Mouse (Mus musculus) c-Kit-negative CD71-positive TER-119-positive erythroid progenitor cells, embryonic 14.5 days (primary cell): ENCODE results near the gene Irf2bp2.

Experiments used
- DNase-seq: peaks from one replicate; pipeline ENCODE4 v3.0.0-alpha.2; 2013; ENCODE audit warnings: low read depth, low spot score

Gene Irf2bp2

DNA sequence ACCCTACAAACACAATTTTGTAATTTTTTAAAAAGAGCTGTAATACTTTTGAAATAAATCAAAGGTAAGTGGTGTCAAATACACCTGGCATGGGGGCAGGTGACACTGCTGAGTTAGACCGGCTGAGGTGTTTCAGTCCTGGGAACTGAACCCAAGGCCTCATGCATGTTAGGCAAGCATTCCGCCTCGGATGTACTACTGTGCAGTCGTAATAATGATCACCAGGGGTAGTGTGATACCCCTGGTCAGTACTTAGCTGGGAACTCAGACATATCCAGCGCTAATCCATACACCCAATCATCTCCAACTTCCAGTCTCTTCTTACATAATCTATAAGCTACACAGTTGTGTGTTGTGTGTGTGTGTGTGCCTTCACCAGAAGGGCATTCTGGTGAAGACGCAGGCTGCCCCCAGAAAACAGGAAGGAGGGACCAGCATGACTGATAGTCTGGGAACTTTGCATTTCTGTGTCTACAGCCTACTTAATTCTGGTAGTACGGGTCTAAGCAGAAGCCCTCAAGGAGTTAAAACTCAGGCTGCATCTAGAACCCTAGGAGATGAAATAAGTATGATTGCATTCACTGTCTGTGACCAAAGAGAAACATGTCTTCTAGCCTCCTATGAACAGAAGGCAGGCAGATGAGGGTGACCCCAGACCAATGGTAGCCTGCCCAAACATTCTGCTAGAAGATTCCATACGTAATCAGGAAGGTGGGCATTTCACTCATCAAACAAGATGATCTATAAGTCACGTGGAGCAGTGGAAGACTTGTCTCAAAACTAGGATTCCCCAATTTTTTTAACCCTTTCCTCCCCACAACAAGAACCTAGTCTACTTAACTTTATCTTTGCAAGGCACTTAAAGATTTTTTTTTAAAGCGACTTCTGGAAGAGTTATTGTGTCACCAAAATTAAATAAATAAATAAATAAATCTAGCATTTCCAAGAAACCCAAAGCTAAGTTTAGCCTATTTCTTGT lies 6.9 kb downstream of the Irf2bp2 start:
- DNase-seq, result no peak

DNA sequence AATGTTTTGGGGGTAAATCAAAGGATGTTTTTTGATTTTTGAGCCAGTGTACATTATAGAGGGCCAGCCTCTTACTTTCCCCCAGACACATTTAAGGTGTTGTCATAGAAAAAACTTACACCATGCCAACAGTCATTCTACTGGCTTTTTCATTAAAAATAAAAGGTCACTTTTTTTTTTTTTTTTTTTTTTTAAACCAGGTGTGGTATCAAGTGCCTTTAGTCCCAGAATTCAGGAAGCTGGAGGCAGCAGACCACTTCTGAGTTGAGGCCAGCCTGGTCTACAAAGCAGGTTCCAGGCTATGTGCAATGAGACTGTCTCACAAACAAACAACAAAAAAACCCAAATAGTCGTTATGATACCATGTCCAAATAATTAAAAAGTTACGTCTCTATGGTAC lies 7.7 kb downstream of the Irf2bp2 start:
- DNase-seq, result no peak

DNA sequence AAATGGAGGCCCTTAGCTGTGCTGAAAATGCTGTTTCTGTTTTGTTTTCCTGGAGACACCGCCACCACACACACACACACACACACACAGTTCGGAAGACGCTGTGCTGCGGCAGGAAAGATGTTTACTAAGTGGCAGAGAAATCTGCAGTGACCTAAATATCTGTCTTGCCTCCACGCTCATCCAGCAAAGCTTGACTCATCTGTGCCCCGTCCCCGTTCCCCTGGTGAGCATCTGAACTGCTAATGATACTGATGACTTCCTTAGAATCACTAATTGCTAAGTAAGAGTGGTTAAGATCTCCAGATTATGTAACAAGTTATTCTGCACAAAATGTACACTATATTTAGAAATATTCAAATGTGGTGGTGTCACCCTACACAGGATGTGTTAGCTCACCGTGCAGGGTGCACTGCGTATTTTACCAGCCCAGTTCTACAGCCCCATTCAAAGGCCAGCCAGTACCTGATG lies 8.2 kb downstream of the Irf2bp2 start:
- no peak for DNase-seq

DNA sequence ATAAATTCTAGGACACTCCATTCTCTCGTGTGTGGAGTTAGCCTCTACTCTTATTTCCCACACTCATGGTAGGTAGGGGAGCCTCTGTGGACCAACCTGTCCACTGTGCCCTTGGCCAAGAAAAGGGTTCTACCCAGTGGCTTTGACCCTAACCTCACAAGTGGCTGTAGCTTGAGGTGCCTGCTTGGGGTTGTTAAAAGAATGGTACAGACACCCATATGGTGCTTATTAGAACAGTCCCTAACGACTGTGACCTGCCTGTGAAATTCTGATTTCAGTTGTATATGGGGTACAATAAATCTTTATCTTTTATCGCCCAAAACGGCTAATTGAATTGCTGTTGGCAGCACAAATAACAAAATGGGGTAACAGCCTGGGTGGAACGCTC lies 8.9 kb downstream of the Irf2bp2 start:
- no peak for DNase-seq

DNA sequence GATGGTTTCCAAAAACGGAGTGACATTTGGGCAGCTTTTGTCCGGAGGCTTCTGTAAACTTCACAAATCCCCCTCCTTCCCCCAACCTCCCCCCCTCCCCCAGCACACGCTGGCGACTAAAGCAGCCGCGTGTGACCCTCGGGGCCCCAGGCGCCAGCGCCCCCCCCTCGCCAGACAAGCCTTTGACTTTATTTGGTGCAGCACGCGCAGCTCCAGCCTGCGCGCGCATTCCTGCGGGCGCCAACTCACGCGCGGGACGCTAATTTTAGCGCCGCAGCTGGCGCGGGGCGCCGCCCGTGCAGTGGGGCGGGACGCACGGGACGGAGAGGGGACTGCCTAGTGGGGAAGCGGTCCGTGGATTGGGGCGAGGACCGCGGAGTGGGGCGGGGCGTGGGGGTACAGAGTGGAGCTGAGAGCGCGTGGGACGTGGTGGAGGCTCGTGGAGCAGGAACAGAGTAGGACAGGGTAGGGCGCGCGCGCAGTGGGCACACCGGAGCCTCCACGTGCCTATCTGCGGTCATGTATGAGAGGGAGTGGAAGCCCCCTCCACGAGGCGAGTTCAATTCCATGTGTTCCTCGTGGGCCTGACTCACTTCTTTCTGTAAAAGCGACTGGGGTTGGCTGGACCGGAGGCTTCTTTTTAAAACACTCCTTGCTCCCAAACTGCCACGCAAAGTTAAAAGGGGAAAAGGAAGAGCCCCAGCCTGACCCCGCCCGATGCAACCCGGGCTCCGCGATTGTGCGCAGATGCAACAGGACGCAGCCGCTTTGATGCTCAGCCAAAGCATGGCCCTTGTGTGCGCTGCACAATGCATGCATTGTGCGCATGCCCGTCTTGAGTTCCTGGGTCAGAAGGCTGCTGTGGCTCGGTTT lies 9.6 kb downstream of the Irf2bp2 start:
- no peak for DNase-seq

DNA sequence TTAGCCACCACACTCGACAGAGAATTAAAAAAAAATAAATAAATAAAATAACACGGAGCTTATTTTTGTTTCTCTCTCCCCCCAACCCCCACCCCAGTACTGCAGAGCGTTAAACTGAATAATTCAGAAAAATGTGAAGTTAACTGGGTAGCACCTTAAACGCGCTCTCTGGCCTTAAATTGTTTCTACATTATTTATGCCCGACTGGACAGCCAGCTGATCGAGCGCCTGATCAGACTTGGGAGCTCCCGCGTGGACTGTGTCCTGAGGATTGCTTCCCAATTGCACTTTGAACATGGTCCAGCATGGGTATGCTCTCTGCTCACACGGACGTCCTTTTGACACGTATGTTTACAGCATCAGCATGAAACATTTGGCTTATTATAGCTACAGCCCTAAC lies 10.3 kb downstream of the Irf2bp2 start:
- DNase-seq, result no peak

DNA sequence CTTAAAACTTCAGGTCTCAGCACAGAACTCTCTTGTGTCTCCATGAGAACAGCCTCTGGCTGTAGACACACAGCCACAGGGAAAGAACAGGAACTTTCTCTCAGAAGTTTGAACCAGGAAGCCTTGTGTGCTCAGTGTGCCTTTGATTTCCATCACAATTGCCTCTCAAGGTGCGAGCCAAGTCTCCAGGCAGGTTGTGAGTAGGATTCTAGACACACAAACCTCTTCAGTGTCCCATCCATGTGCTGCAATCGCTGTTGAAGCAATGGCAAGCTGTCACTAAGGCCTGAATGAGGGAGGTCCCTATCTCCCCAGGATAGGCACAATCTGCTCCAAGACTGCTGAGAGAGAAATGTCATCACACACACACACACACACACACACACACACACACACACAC lies 10.8 kb downstream of the Irf2bp2 start:
- DNase-seq, result no peak

DNA sequence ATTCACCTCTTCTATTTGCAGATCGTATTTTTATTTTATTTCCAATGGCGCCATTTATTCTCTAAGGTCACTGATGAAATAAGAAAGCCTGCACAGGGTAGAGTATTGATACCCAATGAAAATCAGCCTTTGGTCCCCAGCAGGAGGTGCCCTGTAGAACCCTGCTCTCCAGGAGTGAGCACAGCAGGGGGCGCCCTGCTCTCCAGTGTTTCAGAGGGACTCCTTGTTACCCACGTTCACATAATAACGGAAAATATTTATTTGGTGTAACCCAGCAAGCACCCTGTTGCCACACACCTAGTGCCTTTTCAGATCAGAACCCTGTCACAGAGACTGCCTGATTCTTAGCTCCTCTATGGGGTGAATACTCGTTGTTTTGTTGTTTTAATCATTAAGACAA lies 11.3 kb downstream of the Irf2bp2 start:
- no peak for DNase-seq

DNA sequence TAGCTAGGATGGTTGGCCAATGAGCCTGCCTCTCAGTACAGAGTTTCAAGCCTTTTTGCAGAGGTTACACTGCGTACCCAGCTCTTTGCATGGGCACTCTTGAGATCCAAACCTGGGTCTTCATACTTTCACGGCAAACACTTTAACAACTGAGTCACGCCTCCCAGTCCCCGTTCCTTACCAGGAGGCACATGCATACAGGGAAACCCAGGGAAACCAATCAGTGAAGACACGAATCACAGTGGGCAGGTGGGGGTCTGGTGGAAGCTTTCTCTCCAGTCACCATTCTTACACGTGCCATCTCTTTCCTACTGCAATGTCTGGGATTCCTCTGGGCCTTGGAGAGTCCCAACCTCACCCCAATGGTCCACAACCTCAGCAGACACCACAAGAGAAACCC lies 12.1 kb downstream of the Irf2bp2 start:
- DNase-seq, result no peak

DNA sequence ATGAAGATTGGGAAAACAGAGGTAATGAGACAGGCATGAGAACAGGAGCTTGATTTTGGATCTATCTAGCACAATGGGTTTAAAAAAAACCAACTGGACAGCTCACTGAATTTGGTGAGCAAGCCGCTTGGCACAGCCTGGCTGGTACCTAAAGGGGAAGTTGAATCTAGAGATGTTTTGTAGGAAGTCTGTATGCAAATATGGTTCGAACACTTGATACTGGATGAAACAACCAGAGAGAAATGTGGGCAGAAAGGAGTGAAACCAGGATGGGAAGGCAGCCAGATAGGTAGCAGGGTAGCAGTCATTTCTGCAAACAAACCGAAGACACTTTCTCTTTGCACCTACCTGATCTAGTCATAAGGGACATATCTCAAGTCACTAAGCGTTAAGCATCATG lies 13.0 kb downstream of the Irf2bp2 start:
- DNase-seq, result no peak

DNA sequence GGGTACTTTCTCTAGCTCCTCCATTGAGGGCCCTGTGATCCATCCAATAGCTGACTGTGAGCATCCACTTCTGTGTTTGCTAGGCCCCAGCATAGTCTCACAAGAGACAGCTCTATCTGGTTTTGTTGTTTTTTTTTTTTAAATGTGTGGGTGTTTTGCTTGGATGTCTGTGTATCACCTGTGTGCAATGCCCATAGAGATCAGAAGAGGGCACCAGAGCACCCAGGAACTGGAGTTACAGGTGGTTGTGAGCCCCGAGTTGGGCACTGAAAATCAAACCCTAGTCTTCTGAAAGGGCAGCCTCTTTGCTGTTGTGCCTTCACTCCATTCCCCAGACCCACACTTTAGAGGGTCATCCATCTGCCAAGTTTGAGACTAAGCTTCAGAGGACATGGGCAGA lies 13.7 kb downstream of the Irf2bp2 start:
- no peak for DNase-seq

DNA sequence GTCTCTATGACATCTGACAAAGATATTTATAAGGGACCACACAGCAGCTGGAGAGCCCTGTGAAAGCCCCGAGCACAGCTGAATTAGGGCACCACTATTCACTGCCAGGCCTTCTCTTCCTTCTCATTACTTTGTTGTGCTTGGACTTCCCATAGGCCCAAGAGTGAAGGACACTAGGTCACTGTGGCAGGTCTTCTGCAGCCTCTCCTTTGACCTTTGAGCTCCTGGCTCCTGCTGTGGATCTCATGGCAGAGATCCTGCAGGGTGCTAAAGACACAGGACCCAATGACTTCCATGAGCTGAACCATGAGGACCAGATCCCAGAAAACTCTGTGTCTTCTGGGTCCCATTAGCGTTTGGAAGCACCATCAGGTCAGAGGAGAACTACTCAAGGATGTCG lies 15.1 kb downstream of the Irf2bp2 start:
- no peak for DNase-seq

DNA sequence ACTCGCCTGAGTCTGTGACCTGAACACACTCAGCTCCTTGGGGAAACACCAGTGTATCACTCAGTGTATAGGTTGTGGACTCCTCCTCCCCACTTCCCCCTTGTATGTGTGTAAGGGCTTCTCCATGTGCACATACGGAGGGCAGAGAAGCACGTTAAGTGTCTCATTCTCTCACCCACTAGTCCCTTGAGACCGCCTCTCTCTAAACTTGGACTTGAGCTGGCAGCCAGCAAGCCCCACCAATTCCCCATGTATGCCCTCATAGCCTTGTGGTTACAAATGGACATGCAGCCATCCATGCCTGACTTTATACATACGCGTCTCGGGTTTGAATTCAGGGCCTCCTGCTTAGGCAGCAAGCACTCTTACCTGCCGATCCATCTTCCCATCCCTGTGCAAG lies 16.9 kb downstream of the Irf2bp2 start:
- DNase-seq, result no peak

DNA sequence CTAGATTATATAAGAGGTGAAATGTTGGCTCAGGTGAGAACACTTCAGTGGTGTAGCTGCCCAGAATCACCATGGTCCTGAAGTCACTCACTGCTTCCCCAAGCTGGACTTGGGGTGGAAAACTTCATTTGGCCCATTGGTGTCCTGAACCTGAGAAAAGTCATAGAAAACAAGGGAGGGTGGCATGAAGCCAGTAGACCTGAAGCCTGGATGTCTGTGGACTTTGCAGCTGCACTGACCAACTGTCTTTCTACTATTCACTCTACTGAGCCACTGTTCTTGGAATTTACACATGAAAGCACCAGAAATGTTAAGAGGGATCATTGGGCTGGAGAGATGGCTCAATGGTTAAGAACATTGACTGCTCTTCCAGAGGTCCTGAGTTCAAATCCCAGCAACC lies 17.7 kb downstream of the Irf2bp2 start:
- no peak for DNase-seq

DNA sequence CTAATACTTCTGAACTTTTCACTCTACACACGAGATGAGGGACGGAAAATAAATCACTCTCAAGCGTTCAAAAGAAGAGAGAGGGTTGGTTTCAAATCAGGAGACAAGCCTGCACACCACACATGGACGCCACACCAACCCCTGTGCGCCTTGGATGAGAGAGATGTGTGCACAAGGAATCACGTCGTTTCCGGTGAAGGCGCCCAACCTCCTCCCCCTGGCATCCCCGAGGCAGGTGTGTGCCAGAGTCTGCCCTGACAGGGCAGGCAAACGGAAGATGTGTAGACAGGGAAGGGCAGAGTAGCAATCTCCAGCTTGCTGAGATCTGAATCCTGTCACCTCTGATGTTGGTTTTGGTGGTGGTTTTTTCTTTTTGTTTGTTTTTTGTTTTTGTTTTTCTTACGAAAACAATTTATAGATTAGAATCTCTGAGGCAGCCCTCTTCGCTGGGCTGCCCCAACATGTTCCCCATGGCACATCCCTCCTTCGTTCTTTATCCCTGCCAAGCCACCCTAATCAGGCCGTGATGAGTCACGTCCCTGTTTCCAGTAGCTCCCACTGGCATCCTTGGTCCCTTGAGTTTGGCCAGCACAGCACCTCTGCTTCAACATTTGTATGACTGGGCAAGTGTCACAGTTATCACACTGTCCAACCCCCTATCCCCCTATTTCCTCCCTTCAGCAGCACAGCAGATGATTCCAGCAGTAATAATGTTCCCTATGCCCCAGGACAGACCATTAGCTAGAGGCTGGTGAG lies 18.7 kb downstream of the Irf2bp2 start:
- DNase-seq, result no peak

DNA sequence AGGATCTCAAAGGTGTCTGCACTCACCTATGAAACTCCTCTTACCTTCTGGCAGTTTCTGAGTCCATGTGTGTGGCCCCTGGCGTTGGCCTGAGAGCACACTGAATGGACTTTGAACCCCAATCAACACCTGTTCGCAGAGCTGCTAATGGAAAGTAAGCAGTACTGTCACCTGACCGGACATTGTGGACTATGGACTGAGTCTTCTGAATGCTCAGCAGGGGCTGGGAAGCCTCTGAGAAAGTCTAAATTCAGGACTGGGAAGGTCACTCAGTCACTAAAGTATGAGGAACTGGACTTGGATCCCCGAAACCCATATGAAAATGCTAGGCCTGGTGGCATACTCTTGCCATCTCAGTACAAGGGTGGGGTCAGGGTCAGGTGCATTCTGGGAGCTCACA lies 19.9 kb downstream of the Irf2bp2 start:
- no peak for DNase-seq

DNA sequence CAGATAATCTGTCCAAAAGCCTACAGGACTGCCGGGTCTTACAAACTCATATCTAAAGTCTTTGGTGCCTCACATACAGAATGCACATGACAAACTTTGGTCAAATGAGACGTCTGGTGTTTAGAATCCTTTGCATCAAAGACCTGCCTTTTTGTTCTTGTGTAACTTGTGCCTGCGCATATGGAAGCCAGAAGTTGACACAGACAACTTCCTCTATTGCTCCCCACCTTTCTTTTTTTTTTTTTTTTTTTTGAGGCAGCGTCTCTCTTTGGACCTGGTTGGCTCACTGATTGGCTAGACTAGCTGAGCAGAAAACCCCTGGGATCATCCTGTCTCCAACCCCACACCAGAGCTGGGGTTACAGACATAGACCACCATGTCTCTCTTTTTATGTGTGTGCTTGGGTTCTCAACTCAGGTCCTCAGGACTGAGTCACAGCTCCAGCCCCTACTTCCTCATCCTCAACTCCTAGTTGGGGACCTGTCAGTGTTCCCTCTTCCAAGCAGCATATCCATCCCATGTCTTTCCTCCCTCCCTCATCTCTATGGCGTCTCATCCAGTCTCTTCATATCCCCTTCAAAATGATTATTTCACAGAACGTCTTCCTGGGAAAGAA lies 20.6 kb downstream of the Irf2bp2 start:
- DNase-seq, result no peak

DNA sequence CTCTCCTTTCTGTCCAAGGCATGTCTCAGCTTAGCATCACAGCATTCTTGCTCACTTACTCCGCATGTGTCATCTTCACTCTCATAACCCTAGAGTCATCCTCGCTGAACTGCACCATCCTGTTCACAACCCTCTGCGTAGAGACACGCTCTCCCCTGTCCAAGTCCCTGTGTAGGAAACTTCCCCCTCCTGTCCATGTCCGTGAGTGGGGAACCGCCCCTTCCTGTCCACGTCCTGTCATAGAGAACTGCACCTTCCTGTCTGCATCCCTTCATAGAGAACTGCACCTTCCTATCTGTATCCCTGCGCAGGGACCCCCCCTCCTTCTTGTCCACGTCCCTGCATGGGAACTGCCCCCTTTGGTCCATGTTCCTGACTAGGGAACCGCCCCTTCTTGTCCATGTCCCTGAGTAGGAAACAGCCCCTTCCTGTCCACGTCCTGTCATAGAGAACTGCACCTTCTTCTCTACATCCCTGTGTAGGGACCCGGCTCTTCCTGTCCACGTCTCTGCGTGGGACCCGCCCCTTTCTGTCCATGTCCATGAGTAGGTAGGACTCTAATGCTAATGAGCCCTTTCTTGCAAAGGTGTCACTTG lies 22.6 kb downstream of the Irf2bp2 start:
- no peak for DNase-seq

DNA sequence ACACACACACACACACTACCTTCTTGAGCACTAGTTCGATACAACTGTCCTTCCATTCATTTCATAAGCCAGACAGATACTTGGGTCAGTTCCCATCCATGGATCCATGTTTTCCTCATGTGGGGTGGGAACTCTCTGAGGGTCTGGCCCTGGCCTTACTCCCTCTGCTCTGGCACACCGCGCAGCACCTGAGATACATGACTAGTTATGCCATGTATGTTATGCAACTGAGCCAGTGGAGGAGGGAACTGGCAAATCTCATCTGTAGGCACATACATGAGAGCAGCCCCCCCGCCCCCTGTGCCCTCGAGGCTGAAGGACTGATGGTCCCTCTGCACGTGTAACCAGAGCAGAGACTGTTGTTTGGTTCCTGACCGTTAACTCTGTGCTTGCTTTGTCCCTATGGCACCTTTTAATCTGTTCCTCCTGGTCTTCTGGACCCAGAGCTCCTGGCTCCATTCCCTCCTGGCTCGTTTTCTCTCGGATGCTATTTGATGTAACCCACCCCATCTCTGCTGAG lies 23.2 kb downstream of the Irf2bp2 start:
- DNase-seq, result no peak

DNA sequence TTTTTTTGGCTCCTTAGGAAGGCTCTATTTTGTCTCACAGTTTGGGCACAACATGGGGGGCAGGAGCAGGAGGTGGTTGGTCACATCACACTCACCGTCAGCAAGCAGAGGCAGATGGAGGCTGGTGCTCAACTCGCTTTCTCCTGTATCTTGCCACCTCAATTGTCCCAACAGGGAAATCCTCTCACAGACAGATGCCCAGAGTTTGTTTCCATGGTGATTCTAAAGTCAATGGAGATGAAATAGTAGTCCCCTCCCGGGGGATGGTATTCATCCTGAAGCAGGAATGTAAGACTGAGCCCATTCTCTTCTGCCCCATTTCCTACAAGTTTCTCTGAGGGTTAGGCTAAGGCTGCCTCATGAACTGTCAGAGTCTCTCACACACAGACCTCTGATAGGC lies 23.7 kb downstream of the Irf2bp2 start:
- DNase-seq, result no peak

DNA sequence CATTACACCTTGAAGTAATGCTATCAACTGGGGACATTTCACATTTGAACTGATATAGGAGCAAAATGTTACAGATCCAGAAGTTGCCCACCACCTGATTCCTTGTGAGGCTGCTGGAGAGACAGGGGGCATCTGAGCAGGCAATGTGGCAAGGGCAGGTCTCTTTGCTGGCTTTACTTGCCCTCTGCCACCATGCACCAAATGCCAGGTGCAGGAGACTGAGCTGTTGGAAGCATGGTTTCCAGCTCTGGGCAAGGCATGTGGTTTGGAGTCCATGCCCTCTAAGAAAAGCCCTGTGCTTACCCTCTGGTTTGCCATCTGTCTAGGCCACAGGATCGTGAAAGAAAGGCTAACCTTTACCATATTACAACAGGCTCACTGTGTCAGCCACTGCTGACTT lies 24.1 kb downstream of the Irf2bp2 start:
- no peak for DNase-seq
